Mouse (Mus musculus) brain, embryonic 18.5 days (tissue): Measurements from ENCODE around the gene Mdc1.

Source experiments
- DNase-seq: peaks from one replicate; pipeline ENCODE4 v3.0.0-alpha.2; 2012; ENCODE audit warnings: low read depth, low spot score

Mdc1 gene

GRCm38 (mm10) chr17:35879245-35880057 lies 38.1 kb downstream of the Mdc1 start, which contains the start of gene Dhx16:
Dhx16 (plus strand) TSS chr17:35879819.
- peak; percentile 92 for DNase-seq

DNA sequence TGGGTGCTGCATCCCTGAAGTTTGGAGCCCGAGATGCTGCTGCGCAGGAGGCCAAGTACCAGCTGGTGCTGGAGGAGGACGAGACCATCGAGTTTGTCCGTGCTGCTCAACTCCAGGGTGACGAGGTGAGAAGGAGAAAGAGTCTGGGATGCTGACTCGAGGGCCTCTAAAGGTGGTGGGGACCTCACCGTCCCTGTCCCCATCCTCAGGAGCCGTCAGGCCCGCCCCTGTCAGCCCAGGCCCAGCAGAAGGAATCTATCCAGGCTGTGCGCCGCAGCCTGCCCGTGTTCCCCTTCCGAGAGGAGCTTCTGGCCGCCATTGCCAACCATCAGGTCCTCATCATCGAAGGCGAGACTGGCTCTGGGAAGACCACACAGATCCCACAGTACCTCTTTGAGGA lies 41.6 kb downstream of the Mdc1 start:
- DNase-seq, result no peak

DNA sequence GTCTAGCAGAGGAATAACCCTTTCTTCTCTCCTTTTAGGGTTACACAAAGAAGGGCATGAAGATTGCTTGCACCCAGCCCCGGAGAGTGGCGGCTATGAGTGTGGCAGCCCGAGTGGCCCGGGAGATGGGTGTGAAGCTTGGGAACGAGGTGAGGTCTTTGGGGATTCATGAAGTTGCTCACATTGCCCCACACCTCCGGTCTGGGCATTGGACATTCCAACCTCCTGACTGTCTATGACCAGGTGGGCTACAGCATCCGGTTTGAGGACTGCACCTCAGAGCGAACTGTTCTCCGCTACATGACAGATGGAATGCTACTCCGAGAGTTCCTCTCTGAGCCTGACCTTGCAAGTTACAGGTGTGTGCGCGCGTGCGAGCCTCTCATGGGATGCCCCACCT lies 42.5 kb downstream of the Mdc1 start:
- no peak for DNase-seq

DNA sequence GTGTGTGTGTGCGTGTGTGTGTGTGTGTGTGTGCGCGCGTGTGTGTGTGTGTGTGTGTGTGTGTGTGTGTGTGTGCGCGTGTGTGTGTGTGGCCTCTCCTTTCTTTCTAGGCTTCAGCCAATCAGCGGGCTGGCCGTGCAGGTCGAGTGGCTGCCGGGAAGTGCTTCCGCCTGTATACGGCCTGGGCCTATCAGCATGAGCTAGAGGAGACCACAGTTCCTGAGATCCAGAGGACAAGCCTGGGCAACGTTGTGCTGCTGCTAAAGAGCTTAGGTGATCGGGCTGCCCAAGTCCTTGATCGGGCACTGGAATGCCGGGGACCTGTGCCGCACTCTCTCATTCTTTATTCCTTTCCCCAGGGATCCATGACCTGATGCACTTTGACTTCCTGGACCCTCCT lies 46.4 kb downstream of the Mdc1 start:
- no peak for DNase-seq

DNA sequence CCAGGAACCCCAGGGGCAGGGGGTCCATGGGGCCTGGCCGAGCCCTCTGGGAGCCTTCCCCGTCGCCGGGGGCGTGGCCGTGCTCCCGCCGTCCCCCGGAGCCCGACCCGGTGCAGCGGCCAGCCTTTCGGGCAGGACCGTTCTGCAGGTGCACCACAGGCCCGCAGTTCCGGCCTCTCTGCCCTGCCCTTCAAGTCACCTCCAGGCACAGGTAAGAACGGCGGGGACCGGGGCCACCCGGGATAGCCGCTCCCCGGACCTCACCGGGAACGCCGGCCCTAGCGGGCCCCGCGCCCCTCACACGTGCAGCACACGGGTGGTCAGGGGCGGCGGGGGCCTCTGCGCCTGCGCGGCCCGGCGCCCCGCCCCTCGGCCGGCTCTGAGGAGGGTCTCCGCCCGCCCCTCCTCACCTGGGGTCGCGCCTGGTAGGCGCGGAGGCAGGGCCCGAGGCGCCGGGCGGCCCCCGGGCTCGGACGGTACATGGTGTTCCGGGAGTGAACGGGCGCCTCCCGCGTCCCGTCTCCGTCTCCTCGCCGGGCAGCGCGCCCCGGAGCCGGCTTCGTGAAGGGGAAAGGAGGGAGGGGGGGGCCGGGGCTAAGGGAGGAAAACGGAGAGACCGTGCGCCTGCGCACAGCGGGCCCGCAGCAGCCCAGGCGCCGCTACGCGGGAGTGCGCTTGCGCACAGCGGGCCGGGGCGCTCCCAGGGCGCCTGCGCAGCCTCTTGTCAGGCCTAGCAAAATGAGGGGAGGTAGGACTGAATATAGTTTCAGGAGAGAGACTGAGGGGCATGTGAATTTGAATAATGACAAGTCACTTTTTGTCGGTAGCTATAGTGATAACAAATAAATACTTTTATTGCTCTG lies 55.7 kb downstream of the Mdc1 start, which contains the start of gene 2310061I04Rik:
TSS of gene 2310061I04Rik (minus strand) at position 651 of the 863 bp plus-strand sequence.
- peak; percentile 90 for DNase-seq

GRCm38 (mm10) chr17:35897644-35898573 lies 56.6 kb downstream of the Mdc1 start:
- no peak for DNase-seq

- no peak for DNase-seq
These were observed 59.3 kb downstream of the Mdc1 start for GRCm38 (mm10) chr17:35900636-35901035.

- DNase-seq, result no peak
These were observed 62.2 kb downstream of the Mdc1 start for GRCm38 (mm10) chr17:35903343-35903991.

DNA sequence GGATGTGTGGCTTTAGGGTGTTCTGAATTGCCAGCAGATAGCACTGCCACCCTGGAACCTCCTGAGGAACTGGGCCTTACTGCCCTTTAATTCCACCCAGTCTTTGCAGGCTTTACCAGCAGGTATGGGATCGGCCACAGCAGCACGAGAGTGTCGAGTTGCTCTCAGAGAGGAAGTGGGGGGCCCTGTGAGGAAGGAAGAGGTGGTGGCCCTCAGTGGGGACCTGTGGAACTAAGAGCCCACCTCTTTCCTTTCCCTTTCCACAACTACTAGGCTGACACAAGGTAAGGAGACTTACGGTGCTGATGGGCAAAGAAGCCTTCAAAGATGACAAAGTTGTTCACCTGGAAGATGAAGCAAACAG lies 62.7 kb downstream of the Mdc1 start:
- no peak for DNase-seq

- DNase-seq, result no peak
These were observed 64.3 kb downstream of the Mdc1 start for GRCm38 (mm10) chr17:35905587-35905986.

GRCm38 (mm10) chr17:35907609-35908008 lies 66.3 kb downstream of the Mdc1 start:
- DNase-seq, result no peak
